Mouse (Mus musculus): ENCODE data around the gene Paf1.

The Paf1 gene

DNA sequence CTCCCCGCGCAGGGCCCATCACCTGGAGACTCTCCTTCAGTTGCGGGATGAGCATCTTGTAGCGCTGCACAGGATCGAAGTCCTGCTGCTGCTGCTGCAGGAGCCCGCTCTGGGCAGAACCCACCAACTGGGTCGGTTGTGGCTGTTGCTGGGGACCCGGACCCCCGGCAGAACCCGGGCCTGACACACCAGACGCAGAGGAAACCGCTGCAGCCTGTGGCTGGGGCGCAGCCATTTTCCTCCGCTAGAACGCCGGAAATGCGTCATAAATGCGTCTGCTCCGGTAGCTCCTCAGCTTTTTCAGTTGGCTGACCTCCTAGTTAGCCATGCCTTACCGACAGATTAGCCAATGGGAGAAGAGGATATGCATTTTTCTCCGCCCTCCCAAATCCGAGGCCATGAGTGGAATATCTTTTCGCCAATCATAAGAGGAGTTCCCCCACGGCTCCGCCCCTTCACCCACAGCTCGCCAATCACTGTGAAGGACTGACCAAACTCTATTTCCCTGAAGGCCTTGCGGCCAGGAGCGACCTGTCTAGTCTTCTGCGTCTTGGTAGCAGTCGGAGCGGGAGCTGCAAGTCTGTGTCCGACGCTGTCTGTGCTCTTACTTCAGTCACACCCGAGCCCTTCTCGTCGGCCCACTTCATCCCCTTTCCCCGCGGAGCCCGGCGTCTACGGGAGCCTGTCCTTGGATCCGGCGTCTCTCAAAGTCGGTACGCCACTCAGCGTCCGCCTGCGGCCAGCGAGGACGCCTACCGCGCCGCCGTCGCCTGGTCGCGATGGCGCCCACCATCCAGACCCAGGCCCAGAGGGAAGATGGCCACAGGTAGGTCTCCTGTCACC lies at the start of gene Paf1, which contains the start of gene Med29:
Paf1 (plus strand) TSS at position 523 of the 843 bp plus-strand sequence.
Med29 (minus strand) TSS at position 280 of the 843 bp plus-strand sequence.
- DNase-seq = peak; percentile 97

DNA sequence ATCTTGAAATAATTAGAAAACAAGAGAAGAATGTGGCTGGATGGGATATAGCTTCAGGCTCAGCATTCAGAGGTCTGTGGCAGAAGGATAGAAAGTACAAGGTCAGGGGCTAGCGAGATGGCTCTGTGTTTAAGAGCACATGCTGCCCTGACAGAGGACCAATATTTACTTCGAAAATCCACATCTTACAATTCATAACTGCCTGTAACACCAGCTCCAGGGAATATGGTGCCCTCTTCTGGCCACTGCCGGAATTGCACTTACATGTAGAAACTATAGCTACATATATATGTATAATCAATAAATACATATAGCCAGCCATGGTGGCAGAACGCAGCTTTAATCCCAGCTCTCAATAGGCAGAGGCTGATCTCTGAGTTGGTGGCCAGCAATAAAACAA lies 48.1 kb upstream of the Paf1 start:
- DNase-seq = peak; percentile 78

DNA sequence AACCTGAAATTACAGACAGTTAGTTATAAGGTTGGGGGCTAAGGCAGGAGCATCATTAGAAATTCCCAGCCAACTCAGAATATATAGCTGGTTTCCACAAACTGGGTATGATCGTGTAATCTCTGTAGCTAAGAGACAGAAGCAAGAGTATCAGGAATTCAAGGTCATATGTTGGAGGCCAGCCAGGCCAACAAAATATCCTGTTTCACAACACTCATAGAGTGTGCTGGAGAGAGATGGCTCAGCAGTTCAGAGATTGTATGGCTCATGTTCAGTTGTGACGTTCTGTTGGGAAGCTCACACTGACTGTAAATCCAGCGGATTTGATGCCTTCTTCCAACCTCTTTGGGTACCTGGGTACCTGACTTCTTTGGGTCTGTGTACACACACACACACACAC lies 45.0 kb upstream of the Paf1 start:
- DNase-seq = peak; percentile 36

DNA sequence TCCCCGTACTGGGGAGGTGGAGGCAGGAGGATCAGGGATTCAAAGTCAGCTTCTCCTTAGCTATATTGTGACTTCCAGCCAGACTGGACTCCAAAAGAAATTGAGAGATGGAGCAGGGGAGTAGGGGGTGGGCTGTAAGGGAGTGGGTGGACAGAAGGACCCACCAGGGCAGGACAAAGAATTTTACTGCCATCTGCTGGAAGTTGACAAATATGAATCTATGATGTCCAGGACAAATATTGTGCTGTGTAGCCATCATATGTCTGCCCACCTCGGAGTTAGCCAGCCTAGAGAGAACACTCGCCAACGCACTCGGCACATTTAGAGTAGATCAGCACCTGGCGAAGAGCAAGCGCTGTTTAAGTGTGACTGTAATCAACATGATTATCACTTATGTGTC lies 44.1 kb upstream of the Paf1 start:
- DNase-seq = no peak

DNA sequence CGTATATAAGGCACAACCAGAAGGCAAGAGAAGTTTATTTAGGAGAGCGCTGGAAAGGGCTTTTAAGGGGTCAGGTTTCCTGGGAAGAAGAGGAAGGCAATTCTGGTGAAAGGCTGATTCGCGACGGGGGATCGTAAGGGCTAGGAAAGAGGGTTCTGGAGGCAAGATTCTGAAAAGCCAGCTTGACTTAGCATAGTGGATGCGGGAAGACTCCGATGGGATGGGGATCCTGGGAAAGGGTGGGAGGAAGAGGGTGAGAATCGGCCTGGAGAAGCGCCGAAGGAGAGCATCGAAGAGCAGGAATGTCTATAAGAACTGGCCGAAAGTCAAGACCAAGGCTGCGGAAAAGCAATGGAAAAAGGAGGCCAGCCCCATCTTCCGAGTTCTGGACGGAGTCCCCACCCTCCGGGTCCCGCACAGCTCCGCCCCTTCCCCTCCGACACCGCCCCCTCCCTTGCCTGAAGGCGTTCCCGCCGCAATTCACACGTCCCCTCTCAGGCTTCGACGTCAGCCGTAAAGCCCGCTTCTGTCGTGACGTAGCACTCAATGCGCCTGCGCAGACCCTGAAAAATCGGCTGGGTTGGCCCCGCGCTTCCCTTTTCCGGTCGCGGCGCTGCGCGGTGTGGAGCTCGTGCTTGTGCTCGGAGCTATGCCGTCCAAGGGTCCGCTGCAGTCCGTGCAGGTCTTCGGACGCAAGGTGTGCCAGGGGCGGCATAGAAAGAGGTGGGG lies 42.4 kb upstream of the Paf1 start, which contains the start of gene Rps16:
Rps16 (plus strand) TSS at position 498 of the 729 bp plus-strand sequence.
- peak; percentile 99 for DNase-seq

DNA sequence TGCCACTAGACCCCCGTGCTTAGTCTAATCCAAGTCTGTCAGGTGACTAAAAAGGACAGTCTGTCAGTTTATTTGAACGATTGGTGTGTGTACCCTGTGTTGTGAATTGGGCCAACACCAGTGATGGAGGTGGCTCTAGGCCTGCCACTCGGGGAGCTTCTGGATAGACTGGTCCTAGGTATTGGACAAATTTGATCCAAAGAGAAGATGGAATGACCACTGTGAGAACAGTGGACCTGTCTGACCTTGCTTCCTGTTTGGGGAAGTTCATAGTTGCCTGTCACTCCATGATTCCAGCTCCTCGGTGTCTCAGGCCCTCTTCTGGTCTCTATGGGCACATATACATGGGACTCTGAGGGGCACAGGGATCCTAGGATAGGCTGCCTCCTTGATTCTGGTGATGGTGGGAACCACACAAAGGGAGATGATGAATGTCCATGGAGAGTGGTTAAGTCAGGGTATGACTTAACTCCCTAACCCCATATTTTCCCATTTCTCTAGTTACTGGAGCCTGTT lies 41.0 kb upstream of the Paf1 start:
- DNase-seq = no peak

DNA sequence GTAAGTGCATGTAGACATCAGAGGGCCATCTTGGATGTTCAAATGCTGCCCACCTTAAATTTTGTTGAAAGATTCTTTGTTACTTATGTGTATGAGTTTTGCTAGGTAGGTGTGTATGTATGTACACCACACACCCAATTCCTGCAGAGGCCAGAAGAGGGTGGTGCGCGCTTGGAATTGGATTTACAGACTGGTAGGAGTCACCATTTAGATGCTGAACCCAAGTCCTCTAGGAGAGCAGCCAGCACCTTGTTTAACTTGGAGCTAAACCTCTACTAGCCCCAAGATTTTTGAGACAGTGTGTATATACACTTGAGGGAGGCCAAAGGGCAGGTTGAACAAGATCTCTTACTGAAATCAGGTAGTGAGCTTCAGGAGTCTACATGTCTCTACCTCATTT lies 39.5 kb upstream of the Paf1 start:
- peak; percentile 34 for DNase-seq

DNA sequence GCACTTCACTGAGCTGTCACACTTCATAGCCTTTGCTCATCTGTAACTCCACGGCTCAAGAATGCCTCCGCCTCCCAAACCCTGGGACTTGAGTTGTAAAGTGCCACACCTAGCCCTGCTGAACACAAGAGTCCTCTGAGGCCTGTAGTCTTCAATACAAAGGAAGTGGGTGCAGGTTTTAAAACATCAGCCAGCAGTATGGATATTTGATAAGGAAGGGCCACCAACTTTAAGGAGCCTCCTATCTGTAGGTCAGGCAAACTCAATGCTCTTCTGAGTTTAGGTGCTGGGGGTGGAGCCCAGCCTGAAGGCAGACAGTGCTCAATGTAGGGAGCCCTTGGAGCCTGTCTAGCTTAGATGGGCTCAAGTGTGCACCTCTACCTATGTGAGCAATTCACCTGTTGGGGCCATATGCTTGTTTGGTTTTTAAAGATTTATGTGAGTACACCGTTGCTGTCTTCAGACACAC lies 38.6 kb upstream of the Paf1 start:
- no peak for DNase-seq

DNA sequence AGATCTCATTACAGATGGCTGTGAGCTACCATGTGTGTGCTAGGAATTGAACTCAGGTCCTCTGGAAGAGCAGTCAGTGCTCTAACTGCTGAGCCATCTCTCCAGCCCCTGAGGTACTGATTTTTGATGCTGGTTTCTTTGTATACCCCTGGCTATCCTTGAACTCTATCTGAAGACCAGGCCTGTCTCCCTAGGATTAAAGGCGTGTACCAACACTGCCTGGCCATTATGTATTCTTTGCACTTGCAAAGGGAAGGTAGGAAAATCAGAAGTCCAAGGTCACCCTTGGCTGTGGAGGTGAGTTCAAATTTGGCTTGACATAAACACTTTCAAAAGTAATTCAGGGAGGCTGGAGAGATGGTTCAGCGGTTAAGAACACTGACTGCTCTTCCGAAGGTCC lies 38.2 kb upstream of the Paf1 start:
- no peak for DNase-seq

DNA sequence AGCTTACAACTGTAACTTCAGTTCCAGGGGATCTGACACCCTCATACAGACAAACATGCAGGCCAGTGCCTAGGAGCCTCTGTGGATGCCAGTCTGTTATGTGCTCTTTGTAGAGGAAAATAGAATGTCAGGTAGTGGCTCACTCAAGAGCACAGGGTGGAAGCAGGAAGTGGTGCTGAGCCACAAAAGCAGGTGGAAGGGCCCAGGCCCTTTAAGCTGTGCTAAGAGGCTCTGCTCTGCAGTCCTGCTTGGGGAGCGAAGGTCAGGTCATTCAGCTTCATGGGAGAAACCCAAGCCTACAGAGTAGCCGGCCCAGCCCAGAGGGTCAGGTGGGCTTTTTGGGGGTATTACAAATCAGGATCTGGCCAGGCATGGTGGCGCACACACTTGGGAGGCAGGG lies 37.5 kb upstream of the Paf1 start:
- DNase-seq = no peak

DNA sequence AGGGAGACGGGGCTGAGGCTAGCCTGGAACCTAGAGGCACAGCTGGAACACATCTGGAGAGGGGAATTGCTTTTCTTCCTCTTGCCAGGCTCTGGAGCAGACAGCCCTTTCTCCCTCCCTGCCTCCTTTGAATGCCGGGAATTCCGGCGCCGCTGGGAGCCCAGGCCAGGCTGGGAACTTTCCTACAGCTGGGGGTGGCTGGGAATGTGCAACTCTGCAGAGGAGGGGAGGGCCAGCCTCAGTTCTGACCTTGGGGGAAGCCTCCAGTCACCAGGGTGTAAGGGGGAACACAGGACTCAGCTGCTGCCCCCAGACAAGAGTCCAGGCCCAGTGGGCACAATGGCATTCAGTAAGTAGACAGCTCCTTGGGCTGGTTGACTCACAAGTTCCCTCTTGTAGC lies 35.8 kb upstream of the Paf1 start:
- peak; percentile 87 for DNase-seq

DNA sequence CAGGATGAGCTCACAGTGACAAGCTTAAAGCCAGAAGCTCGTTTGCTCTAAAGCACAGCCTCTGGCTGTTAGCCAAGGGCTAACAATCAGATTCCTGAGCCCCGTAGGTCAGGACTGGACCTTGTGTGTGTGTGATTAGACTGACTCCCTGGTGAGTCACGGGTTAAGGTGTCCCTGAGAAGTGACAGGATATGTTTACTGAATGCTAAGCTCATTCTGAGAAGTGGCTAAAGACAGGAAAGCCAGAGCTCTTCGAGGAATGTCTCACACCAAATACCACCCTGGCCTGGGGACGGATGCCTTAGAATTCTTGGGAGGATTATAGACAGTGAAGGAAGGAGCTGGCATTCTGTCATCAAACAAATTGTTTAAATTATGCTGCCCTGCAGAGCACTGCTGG lies 34.8 kb upstream of the Paf1 start:
- peak; percentile 35 for DNase-seq

DNA sequence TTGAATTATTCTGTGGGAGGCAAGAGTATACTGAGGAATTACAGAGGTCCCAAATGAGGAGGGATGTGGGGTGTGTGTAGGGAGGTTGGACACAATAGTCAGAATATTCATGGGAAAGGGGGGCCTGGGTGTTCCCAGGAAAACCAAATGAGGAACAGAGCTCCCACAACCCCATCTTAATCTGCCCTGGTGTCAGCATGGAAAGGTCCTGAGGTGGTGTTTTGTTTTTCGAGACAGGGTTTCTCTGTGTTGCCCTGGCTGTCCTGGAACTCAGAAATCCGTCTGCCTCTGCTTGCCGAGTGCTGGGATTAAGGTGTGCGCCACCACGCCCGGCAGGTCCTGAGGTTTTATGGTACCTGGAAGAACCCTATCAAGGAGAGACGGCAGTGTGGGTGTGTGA lies 34.3 kb upstream of the Paf1 start:
- DNase-seq = peak; percentile 6

DNA sequence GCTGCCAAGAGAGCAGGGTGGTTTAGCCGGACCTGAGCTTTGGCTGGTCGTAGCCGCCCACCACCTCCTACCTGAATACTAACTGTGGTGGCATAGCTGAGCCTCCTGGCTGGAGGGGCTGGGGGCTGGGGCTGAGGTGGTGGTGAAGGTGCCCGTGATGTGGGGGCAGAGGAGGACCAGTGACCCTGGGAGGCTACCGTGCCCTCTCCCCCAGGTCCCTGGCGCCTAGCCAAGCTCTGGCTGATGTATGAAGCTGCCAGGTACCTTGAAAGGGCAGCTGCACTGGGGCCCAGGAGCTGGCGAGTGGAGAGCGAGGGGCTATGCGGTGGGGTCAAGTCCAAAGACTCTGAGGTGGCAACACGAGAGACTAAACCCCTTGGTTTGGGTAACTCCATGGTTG lies 32.9 kb upstream of the Paf1 start:
- DNase-seq = peak; percentile 52

DNA sequence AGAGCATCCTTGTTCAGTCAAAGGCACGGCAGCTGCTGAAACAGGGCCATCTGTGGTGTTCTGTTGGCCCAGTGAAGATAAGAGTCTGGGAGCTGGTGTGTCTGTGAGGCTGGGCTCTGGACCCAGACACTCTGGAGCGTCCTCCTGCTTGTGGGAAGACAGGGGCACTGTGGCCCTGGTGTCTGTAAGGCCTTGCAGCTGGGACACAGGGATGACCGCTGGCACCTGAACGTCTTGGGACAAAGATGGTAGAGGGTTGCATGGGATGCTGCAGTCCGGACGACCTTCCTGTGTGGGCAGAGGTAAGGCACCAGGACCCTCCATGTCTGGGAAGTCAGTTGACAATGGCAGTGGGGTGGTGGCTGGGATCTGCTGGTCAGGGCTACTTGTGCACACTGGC lies 32.5 kb upstream of the Paf1 start:
- no peak for DNase-seq

DNA sequence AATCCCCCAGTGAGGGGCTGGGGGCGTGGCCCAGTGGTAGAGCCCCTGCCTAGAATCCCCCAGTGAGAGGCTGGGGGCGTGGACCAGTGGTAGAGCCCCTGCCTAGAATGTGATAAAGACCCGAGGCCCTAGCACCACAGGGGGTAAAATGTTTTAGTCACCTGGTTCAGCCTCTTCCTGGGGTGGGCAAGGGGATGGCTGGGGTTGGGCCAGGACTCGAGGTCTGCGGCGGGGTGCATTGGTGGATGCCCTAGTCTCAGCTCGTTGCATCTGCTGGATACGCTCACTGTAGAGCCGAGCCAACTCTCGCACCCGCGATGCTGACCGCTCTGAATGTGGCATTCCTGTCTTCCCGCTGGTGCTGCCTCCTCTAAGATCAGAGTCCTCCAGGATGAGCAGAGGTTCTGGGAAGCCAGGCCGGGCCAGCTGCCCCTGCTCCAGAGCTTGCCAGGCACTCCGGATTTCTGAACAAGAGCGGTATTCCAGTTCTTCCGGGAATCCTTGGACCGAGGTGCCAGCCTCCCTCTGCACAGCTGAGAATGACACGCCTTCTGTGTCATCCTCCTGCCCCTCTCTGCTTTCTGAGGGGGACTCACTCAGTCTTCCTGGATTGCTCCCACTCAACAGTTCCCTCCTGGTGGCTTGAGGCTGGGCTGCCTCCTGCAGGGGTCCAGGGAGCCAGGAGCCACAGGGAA lies 31.0 kb upstream of the Paf1 start:
- DNase-seq = no peak

DNA sequence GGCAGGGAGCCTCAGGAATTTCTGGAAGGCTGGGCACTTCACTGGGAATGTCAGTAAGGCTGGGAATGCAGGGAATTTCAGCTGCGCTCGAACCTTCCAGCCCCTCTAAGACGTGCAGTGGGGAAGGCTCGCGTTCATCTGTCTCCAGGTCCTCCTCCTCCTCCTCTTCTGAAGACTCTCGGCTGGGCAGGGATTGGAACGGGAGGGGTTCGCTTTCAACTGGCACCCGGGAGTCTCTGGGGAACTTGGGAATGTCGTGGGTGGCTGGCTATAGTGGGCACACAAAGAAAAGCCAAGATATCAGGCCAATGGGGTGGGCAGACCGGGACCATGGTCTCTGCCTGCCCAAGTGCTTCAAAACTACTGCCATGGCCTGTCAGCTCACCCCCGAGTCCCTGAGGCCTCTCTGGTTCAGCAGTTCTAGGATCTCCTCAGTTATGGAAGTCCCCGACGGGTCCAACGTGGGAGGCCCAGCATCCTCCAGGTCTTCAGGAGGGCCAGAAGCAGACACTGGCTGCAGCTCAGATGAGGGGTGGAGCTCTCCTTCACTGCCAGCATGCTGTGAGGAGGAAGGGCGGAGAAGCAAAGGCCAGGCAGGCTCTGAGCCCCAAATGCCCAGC lies 30.2 kb upstream of the Paf1 start:
- no peak for DNase-seq

DNA sequence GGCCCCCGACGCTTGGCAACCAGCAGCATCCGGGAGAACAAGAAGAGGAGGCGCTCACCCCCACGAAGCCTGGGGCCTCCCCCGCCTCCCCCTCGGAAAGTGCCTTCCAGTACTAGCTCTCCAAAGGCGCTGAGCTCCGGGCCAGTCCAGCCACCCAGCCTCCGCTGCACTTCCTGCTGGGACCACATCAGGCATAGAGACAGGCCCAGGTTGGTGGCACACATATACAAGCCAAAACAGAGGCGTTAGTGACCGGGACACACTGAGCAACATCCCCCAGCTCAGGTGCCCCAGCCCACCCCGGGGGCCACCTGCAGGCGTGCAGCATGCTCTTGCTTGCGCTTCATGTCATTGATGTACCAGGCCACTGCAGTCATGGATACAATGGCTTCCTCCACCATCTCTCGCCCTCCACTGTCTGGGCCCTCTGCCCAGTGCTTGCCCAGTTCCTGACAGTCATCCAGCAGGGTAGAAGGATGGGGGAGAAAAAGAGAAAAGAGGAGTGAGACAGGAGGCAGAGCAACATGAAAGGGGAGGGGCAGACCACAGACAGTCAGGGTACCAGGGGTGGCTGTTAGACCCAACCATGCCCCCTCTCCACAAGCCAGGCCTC lies 25.0 kb upstream of the Paf1 start:
- DNase-seq = no peak

DNA sequence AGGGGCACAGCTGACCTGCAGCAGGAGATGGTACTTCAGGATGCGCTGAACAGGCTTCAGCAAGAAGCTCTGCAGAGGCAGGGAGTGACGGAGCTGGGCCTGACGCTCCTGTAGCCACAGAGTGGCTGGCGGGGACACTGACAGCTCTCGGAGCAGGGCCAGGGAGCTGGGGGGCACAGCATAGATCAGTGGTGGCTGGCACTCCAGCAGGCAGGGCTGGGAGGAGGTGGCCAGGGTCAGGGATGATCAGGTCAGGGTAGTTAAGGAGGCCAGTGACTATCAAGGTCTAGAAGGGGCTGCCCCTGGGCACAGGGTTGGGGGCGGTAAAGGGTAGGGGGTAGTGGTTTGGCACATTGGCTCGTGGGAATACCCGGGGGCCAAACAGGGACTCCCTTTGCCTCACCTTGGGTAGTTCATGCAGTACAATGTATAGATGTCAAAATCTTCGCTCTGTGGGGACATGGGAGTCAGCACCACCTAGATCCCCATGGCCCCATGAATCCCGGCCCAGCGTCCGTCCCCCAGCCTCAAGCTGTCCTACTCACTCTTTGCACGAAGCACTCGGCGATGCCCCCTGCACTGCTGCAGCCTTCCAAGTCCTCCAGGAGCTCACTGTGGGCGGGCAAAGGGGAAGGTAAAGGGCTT lies 24.4 kb upstream of the Paf1 start:
- no peak for DNase-seq

DNA sequence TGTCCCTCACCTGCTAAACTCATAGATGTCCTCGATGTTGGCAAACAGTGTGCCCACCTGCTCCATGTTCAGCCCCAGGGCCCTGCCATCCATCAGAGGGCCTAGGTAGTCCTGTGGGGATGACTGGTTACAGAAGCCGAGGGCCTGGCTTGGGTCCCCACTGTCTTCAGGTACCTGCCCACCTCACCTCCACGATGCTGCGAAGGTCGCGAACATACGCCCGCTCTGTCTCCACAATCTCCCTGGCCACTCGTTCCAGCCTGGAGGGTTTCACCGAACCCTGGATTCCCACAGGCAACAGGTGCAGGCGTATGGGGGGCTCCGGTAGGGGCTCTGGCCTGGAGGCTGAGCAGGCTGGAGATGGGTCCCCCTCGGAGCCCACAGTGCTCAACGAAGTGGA lies 22.7 kb upstream of the Paf1 start:
- no peak for DNase-seq

DNA sequence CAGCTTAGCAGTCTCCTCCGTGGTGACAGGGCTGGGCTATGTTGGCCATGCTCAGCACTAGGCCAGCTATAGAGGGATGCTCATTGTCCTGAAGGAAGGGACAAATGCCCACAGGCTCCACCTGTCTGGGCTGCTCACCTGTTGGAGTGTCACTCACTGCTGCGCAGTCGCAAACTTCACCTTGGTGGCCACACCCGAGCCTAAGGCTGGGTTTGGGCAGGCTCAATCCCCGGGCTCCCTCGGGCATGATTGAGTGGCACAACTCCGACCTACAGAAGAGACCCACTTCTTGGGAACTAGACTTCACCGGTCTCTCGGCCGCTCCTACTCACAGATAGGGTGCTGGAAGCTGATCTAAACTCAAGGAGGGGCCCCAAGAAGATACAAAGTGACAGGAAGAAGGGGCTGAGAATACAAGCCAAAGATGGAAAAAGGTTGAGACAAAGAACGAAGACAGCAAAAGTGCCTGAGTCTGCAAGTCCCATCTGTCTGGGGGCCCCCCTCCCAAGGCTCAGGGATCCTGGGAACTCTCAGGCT lies 21.7 kb upstream of the Paf1 start:
- peak; percentile 62 for DNase-seq

Data from kidney, postnatal 10 days (tissue).